Mouse (Mus musculus) kidney, adult 2 months (tissue): Measurements from ENCODE around the gene Eva1c. TPM values are rescaled to one million over a fixed set of nuclear protein-coding genes. Genes with fewer than 3 reads are reported as not detected.

Experiments
- DNase-seq: peaks from one replicate; pipeline ENCODE4 v3.0.0; 2021
- H3K27ac ChIP-seq: fragments of 200-500 bp; 2 replicates; pipeline ENCODE4 v1.5.1; 2012; ENCODE audit warnings: low read depth, low read length, control low read depth, inconsistent platforms; ENCODE audit not compliant: insufficient read depth
- H3K27me3 ChIP-seq: fragments of 200-500 bp; replicated peaks from 2 replicates; pipeline ENCODE4 v1.6.1; 2012; ENCODE audit warnings: mild to moderate bottlenecking, moderate library complexity, low read length, inconsistent platforms; ENCODE audit not compliant: control insufficient read depth, insufficient read depth
- H3K36me3 ChIP-seq: fragments of 200-500 bp; 2 replicates; pipeline ENCODE4 v1.6.1; 2012; ENCODE audit warnings: mild to moderate bottlenecking, moderate library complexity, low read length, inconsistent platforms; ENCODE audit not compliant: control insufficient read depth, insufficient read depth
- H3K4me1 ChIP-seq: fragments of 200-500 bp; 2 replicates; pipeline ENCODE4 v1.6.1; 2011; ENCODE audit warnings: low read length; ENCODE audit not compliant: control insufficient read depth, insufficient read depth
- H3K4me3 ChIP-seq: fragments of 200-500 bp; 2 replicates; pipeline ENCODE4 v1.5.1; 2011; ENCODE audit warnings: mild to moderate bottlenecking, low read depth, low read length, control low read depth; ENCODE audit not compliant: insufficient read depth
- CTCF ChIP-seq: fragments of 200-500 bp; conservative IDR thresholded peaks from 2 replicates; pipeline ENCODE4 v1.5.1; 2011; ENCODE audit warnings: low read depth, mild to moderate bottlenecking, control low read depth, low read length, moderate library complexity, mixed read lengths; ENCODE audit not compliant: insufficient read depth, insufficient read length
- POLR2A ChIP-seq: fragments of 200-500 bp; IDR thresholded peaks from one replicate; pipeline ENCODE4 v1.6.1; 2011; ENCODE audit warnings: low read depth, low read length, control low read depth
- WGBS: fragments of 180-500 bp; shearing (Covaris S2); methylation state at CpG from one replicate; pipeline ENCODE4 v1.1.7; 2018; 5-methylcytosine and 5-hydroxymethylcytosine counted together
- polyA plus RNA-seq: library from polyadenylated mRNA; depleted of rRNA; stranded (reverse); fragments of >200 nt; gene quantifications from 2 replicates; pipeline ENCODE4 v1.2.3, GENCODE M21; 2012

The Eva1c gene
- polyA plus RNA-seq, 1 experiment: 5.8 TPM

- DNase-seq: peak; percentile 45
- Histone ChIP-seq H3K4me1 (no peaks in the 10 kb centered on the region), H3K27ac (no peak overlapping the region), H3K4me3 (no peak overlapping the region), H3K27me3 (no peaks in the 10 kb centered on the region), H3K36me3 (no peaks in the 10 kb centered on the region)
- TF ChIP-seq CTCF: no peak
- TF ChIP-seq POLR2A: no peak
- 53% methylated on average over 9 of the region's 9 CpGs for WGBS
Observed at GRCm38 (mm10) chr16:90885781-90886565, 59.5 kb downstream of the Eva1c start.

GRCm38 (mm10) chr16:90890683-90891082 lies 64.2 kb downstream of the Eva1c start:
- Histone ChIP-seq H3K27me3 (no peaks in the 10 kb centered on the region), H3K27ac (no peak overlapping the region), H3K36me3 (no peaks in the 10 kb centered on the region), H3K4me3 (no peak overlapping the region), H3K4me1 (no peaks in the 10 kb centered on the region)
- TF ChIP-seq POLR2A: no peak
- no peak for TF ChIP-seq CTCF
- no peak for DNase-seq
- 70% methylated on average over 9 of the region's 9 CpGs for WGBS

GRCm38 (mm10) chr16:90891601-90892000 lies 65.1 kb downstream of the Eva1c start:
- DNase-seq: peak; percentile 39
- Histone ChIP-seq H3K36me3 (no peaks in the 10 kb centered on the region), H3K27me3 (no peaks in the 10 kb centered on the region), H3K4me1 (no peaks in the 10 kb centered on the region), H3K27ac (no peak overlapping the region), H3K4me3 (no peak overlapping the region)
- whole genome bisulfite sequencing: 14% methylated on average over 14 of the region's 14 CpGs
- TF ChIP-seq POLR2A (no peak), CTCF (no peak)

- DNase-seq: no peak
- WGBS: 13% methylated on average over 8 of the region's 8 CpGs
- Histone ChIP-seq H3K27me3 (no peaks in the 10 kb centered on the region), H3K36me3 (no peaks in the 10 kb centered on the region), H3K27ac (no peak overlapping the region), H3K4me1 (no peaks in the 10 kb centered on the region), H3K4me3 (no peak overlapping the region)
- TF ChIP-seq POLR2A: no peak
- no peak for TF ChIP-seq CTCF
Observed at GRCm38 (mm10) chr16:90892081-90892480, 65.6 kb downstream of the Eva1c start.

GRCm38 (mm10) chr16:90893019-90893418 lies 66.5 kb downstream of the Eva1c start:
- Histone ChIP-seq H3K4me1 (no peaks in the 10 kb centered on the region), H3K4me3 (no peak overlapping the region), H3K36me3 (no peaks in the 10 kb centered on the region), H3K27ac (no peak overlapping the region), H3K27me3 (no peaks in the 10 kb centered on the region)
- TF ChIP-seq CTCF (no peak), POLR2A (no peak)
- no peak for DNase-seq
- WGBS: 64% methylated on average over 7 of the region's 7 CpGs

GRCm38 (mm10) chr16:90893792-90894191 lies 67.3 kb downstream of the Eva1c start:
- DNase-seq: no peak
- 55% methylated on average over 9 of the region's 9 CpGs for WGBS
- Histone ChIP-seq H3K4me3 (no peak overlapping the region), H3K27ac (no peak overlapping the region), H3K36me3 (no peaks in the 10 kb centered on the region), H3K4me1 (no peaks in the 10 kb centered on the region), H3K27me3 (no peaks in the 10 kb centered on the region)
- TF ChIP-seq POLR2A (no peak), CTCF (no peak)

GRCm38 (mm10) chr16:90897651-90898050 lies 71.1 kb downstream of the Eva1c start:
- WGBS: 88% methylated on average over 3 of the region's 3 CpGs
- peak; percentile 54 for DNase-seq
- H3K36me3 ChIP-seq: no peaks in the 10 kb centered on the region
- no peak overlapping the region for H3K4me3 ChIP-seq
- TF ChIP-seq POLR2A (no peak), CTCF (no peak)
- no peak overlapping the region for H3K27ac ChIP-seq
- H3K27me3 ChIP-seq: no peaks in the 10 kb centered on the region
- no peaks in the 10 kb centered on the region for H3K4me1 ChIP-seq

- H3K27me3 ChIP-seq: no peaks in the 10 kb centered on the region
- H3K4me3 ChIP-seq: no peak overlapping the region
- peak; percentile 42 for DNase-seq
- TF ChIP-seq POLR2A: no peak
- no peak for TF ChIP-seq CTCF
- H3K4me1 ChIP-seq: no peaks in the 10 kb centered on the region
- no peaks in the 10 kb centered on the region for H3K36me3 ChIP-seq
- 52% methylated on average over 12 of the region's 12 CpGs for WGBS
- no peak overlapping the region for H3K27ac ChIP-seq
Observed at GRCm38 (mm10) chr16:90899498-90899897, 73.0 kb downstream of the Eva1c start.
